Mouse (Mus musculus): Measurements from ENCODE around the gene Nacc1.
A peak's percentile ranks its signal among the peaks of the same experiment; 100 is the strongest.
"Not testable (repeated sequence)": the region's sequence is repeated elsewhere in the genome, so short reads cannot be mapped to it uniquely, and the experiment has no call there.

Gene Nacc1

GRCm38 (mm10) chr8:84639162-84640009 is 48.3 kb downstream of the Nacc1 start:
- DNase-seq (ENCODE audit: low spot score), result peak; percentile 97

- DNase-seq (ENCODE audit: low spot score), result no peak
Measured at GRCm38 (mm10) chr8:84638555-84639161, 49.0 kb downstream of the Nacc1 start.

GRCm38 (mm10) chr8:84637946-84638554 is 49.6 kb downstream of the Nacc1 start:
- DNase-seq (ENCODE audit: low spot score), result no peak

- no peak for DNase-seq (ENCODE audit: low spot score)
Measured at GRCm38 (mm10) chr8:84636051-84636691, 51.5 kb downstream of the Nacc1 start.

GRCm38 (mm10) chr8:84635397-84636050 is 52.1 kb downstream of the Nacc1 start:
- no peak for DNase-seq (ENCODE audit: low spot score)

GRCm38 (mm10) chr8:84634849-84635304 is 52.8 kb downstream of the Nacc1 start:
- DNase-seq (ENCODE audit: low spot score), result peak; percentile 78

- DNase-seq (ENCODE audit: low spot score), result no peak
Measured at GRCm38 (mm10) chr8:84633841-84634584, 53.6 kb downstream of the Nacc1 start.

GRCm38 (mm10) chr8:84631813-84632212 is 55.8 kb downstream of the Nacc1 start:
- no peak for DNase-seq (ENCODE audit: low spot score)

GRCm38 (mm10) chr8:84630145-84630544 is 57.5 kb downstream of the Nacc1 start:
- no peak for DNase-seq (ENCODE audit: low spot score)

- DNase-seq (ENCODE audit: low spot score), result no peak
Measured at GRCm38 (mm10) chr8:84629586-84629985, 58.1 kb downstream of the Nacc1 start.

- not testable (repeated sequence) for DNase-seq (ENCODE audit: low spot score)
Measured at GRCm38 (mm10) chr8:84623425-84623824, 64.2 kb downstream of the Nacc1 start.

GRCm38 (mm10) chr8:84621102-84621625 is 66.5 kb downstream of the Nacc1 start:
- no peak for DNase-seq (ENCODE audit: low spot score)

Measured in adipocyte (in vitro differentiated cells).